Mouse (Mus musculus) olfactory bulb, adult 2 months (tissue): Measurements from ENCODE around the gene Mrpl10. TPM values are rescaled to one million over a fixed set of nuclear protein-coding genes. Genes with fewer than 3 reads are reported as not detected.

Experiments
- H3K27ac ChIP-seq: fragments of 200-500 bp; 2 replicates; pipeline ENCODE4 v1.5.1; 2012; ENCODE audit warnings: low read depth, low read length; ENCODE audit not compliant: insufficient read depth
- H3K4me1 ChIP-seq: fragments of 200-500 bp; 2 replicates; pipeline ENCODE4 v1.6.1; 2012; ENCODE audit warnings: low read length; ENCODE audit not compliant: control insufficient read depth, insufficient read depth
- H3K4me3 ChIP-seq: fragments of 200-500 bp; 2 replicates; pipeline ENCODE4 v1.5.1; 2012; ENCODE audit warnings: mild to moderate bottlenecking, low read depth, low read length, moderate library complexity; ENCODE audit not compliant: insufficient read depth
- CTCF ChIP-seq: fragments of 200-500 bp; IDR thresholded peaks from 2 replicates; pipeline ENCODE4 v1.5.1; 2012; ENCODE audit warnings: low read depth, mild to moderate bottlenecking, low read length, moderate library complexity; ENCODE audit not compliant: insufficient read depth
- POLR2A ChIP-seq: fragments of 200-500 bp; IDR thresholded peaks from 2 replicates; pipeline ENCODE4 v1.6.1; 2012; ENCODE audit warnings: mild to moderate bottlenecking, low read depth, low read length, moderate library complexity; ENCODE audit not compliant: insufficient read depth
- WGBS: fragments of 180-500 bp; shearing (Covaris S2); methylation state at CpG from one replicate; pipeline ENCODE4 v1.1.7; 2018; 5-methylcytosine and 5-hydroxymethylcytosine counted together
- polyA plus RNA-seq: library from polyadenylated mRNA; stranded (reverse); fragments of >200 nt; gene quantifications from 2 replicates; pipeline ENCODE4 v1.2.4, GENCODE M21; 2012; ENCODE audit warnings: low replicate concordance; ENCODE audit not compliant: missing spikeins, insufficient read depth, insufficient read length

Gene Mrpl10
- polyA plus RNA-seq, 1 experiment, result not detected

- peaks cover 11% of the 10 kb centered on the region for H3K4me1 ChIP-seq
- TF ChIP-seq POLR2A (no peak), CTCF (no peak)
- WGBS, result 46% methylated on average over 12 of the region's 12 CpGs
- peak overlapping the region; percentile 45; the same call in 1 of the 2 replicates for H3K4me3 ChIP-seq
- H3K27ac ChIP-seq, result no peak overlapping the region
Measured at GRCm38 (mm10) chr11:97040301-97041021, 899 bp upstream of the Mrpl10 start.

DNA sequence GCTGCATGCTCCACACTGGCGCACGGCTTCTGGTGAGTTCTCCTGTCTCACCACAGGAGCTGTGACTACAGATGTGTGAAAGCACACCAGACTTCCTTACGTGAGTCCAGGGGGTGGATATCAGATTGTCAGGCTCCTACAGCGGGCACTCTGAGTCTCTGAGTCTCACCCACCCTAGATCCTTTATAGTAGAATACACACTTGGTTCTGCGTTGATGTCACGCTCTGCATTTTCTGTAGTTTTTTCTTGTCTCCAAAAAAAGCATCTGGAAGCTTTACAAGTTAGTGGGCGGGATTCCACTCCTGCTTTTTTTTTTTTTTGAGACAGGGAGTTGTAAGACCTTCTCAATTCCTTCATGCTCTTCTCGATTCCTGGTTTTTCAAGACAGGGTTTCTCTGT lies 3.5 kb downstream of the Mrpl10 start:
- H3K4me3 ChIP-seq, result no peak overlapping the region
- 53% methylated on average over 8 of the region's 8 CpGs for WGBS
- H3K4me1 ChIP-seq, result peaks cover 11% of the 10 kb centered on the region
- TF ChIP-seq POLR2A, result no peak
- no peak overlapping the region for H3K27ac ChIP-seq

- WGBS, result 85% methylated on average over 7 of the region's 7 CpGs
- no peak for TF ChIP-seq POLR2A
Measured at GRCm38 (mm10) chr11:97045861-97046260, 4.5 kb downstream of the Mrpl10 start.

DNA sequence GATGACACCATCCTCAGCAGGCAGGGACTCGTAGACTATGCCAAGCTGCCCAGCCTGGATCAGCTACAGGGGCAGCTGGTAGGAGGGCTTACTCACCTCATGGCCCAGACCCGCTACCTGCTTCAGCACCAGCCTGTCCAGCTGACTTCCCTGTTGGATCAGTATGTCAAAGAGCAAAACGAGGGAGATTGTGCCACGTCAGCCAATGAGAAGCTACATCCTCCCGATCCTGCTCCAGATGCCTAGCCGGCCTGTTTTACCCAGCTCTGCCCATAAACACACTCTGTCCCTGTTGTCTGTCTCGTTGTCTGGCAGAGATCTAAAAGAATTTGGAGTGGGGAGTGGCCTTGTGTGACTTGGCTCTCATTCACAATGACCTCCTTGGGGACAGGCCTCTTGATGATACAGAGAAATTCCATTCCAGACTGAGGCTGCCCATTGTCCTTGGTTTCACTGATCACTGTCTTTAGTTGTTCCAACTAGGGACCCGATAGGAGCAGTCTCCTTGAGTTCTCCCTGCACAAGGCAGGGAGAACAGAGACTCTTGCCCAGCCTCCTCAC lies 6.8 kb downstream of the Mrpl10 start:
- Histone ChIP-seq H3K27ac (no peak overlapping the region), H3K4me1 (peaks cover 26% of the 10 kb centered on the region), H3K4me3 (no peak overlapping the region)
- TF ChIP-seq POLR2A (no peak), CTCF (no peak)
- 79% methylated on average over 8 of the region's 8 CpGs for WGBS

More at GRCm38 (mm10) chr11:97045861-97046260, 4.5 kb downstream of the Mrpl10 start:
- H3K4me3 ChIP-seq, result no peak overlapping the region
- H3K4me1 ChIP-seq, result peaks cover 12% of the 10 kb centered on the region
- no peak overlapping the region for H3K27ac ChIP-seq

- H3K4me3 ChIP-seq, result no peak overlapping the region
- WGBS, result 83% methylated on average over 6 of the region's 6 CpGs
- no peak overlapping the region for H3K27ac ChIP-seq
- TF ChIP-seq CTCF (no peak), POLR2A (no peak)
- H3K4me1 ChIP-seq, result peaks cover 22% of the 10 kb centered on the region
Measured at GRCm38 (mm10) chr11:97049492-97050085, 8.2 kb downstream of the Mrpl10 start.

GRCm38 (mm10) chr11:97050216-97050943 lies 9.0 kb downstream of the Mrpl10 start, which contains the start of gene Osbpl7:
Osbpl7 (plus strand) TSS chr11:97050628.
- Histone ChIP-seq H3K4me1 (peaks cover 20% of the 10 kb centered on the region), H3K27ac (no peak within 1 kb of the TSS), H3K4me3 (peak within 1 kb of the TSS; percentile 64)
- TF ChIP-seq POLR2A (no peak), CTCF (no peak)
- 4% methylated on average over 18 of the region's 18 CpGs for WGBS

- no peak overlapping the region for H3K27ac ChIP-seq
- WGBS, result 6% methylated on average over 13 of the region's 13 CpGs
- H3K4me1 ChIP-seq, result peaks cover 20% of the 10 kb centered on the region
- TF ChIP-seq POLR2A (no peak), CTCF (no peak)
- H3K4me3 ChIP-seq, result peak overlapping the region; percentile 64
Measured at GRCm38 (mm10) chr11:97050944-97051586, 9.7 kb downstream of the Mrpl10 start.

DNA sequence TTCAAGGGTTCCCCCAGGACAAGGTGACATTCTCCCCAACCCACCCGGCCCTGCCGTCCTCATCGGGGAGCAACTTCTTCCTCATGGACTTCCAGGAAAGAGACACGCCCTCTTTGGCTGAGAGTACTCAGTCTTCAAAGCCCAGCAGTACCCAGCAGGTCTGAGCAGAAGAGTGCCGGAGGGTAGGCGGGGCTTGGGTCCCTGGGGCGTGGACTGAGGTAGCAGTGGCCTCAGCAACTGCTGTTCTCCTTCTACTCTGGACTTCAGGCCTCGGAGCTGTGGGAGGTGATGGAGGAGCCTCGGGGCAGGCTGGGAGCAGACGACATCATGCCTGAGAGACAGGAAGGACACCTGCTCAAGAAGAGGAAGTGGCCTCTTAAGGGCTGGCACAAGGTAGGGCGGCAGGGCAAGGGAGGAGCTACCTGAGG lies 10.9 kb downstream of the Mrpl10 start:
- no peak overlapping the region for H3K4me3 ChIP-seq
- 42% methylated on average over 11 of the region's 11 CpGs for WGBS

More for the DNA sequence above, 10.9 kb downstream of the Mrpl10 start:
- H3K4me1 ChIP-seq, result peaks cover 20% of the 10 kb centered on the region
- TF ChIP-seq CTCF, result no peak
- TF ChIP-seq POLR2A, result no peak
- H3K27ac ChIP-seq, result no peak overlapping the region
